Mouse (Mus musculus) lung, postnatal 0 days (tissue): Measurements from ENCODE around the gene Acbd4.

Experiments used
- CTCF ChIP-seq: IDR thresholded peaks from 2 replicates; pipeline ENCODE4 v1.5.1; 2016; ENCODE audit warnings: antibody characterized with exemption, mild to moderate bottlenecking
- EP300 ChIP-seq: IDR thresholded peaks from 2 replicates; pipeline ENCODE4 v1.6.1; 2016; ENCODE audit warnings: antibody characterized with exemption, mild to moderate bottlenecking, control low read depth

GRCm38 (mm10) chr11:103117591-103118009, 16.1 kb downstream of the Acbd4 start:
- TF ChIP-seq EP300, result no peak
- no peak; the same call in 1 of the 2 replicates for TF ChIP-seq CTCF
